Mouse (Mus musculus) CH12.LX (cell line): ENCODE measurements at regions not wholly inside any gene's neighbourhood (a gene's known extent, or its start where the extent isn't known, plus 50 kb on each side); places are given as distances from the start of the nearest gene placed in this dataset.

ENCODE experiments used
- DNase-seq: peaks from one replicate; pipeline ENCODE4 v3.0.0-alpha.2; 2013; ENCODE audit errors: extremely low read depth
- H3K27ac ChIP-seq: 2 replicates; pipeline ENCODE4 v1.5.1; 2012; ENCODE audit warnings: low read depth, mild to moderate bottlenecking, control low read depth, moderate library complexity; ENCODE audit not compliant: insufficient read depth
- H3K27me3 ChIP-seq: replicated peaks from 2 replicates; pipeline ENCODE3; 2012; ENCODE audit warnings: inconsistent platforms
- H3K36me3 ChIP-seq, 2 experiments: replicated peaks in 1 of 2; 2 replicates each; pipeline versions ENCODE3 to v1.6.1; 2012; ENCODE audit warnings: inconsistent platforms in 1 of 2, low read length in 1 of 2, mild to moderate bottlenecking in 1 of 2, mixed read lengths in 1 of 2, moderate library complexity in 1 of 2; ENCODE audit not compliant: control insufficient read depth in 1 of 2, insufficient read depth in 1 of 2
- H3K4me1 ChIP-seq, 2 experiments: 2 replicates each; pipeline ENCODE4 v1.6.1; 2012; ENCODE audit warnings: inconsistent platforms in 1 of 2, moderate library complexity in 1 of 2; ENCODE audit not compliant: insufficient read depth in 2 of 2, control insufficient read depth in 1 of 2
- H3K4me2 ChIP-seq: 2 replicates; pipeline ENCODE4 v1.6.1; 2012; ENCODE audit warnings: low read depth, mild to moderate bottlenecking, control low read depth; ENCODE audit not compliant: poor library complexity, insufficient read depth, severe bottlenecking
- H3K4me3 ChIP-seq, 3 experiments: fragments of 150-350 bp in 1 of 3; sonication (generic) in 1 of 3; replicated peaks in 1 of 3; 2 replicates each; pipeline versions ENCODE3 to v1.5.1; 2011 to 2012; ENCODE audit warnings: low read depth in 2 of 3, low read length in 2 of 3, mild to moderate bottlenecking in 2 of 3, moderate library complexity in 2 of 3, control low read depth in 1 of 3, improper control_type of control experiment in 1 of 3, inconsistent platforms in 1 of 3, mixed read lengths in 1 of 3; ENCODE audit not compliant: poor library complexity in 1 of 3
- H3K79me2 ChIP-seq: replicated peaks from 2 replicates; pipeline ENCODE4 v1.6.1; 2012; ENCODE audit warnings: mild to moderate bottlenecking, moderate library complexity; ENCODE audit not compliant: control insufficient read depth, poor library complexity, insufficient read depth, severe bottlenecking; ENCODE audit errors: extremely low read depth
- H3K9ac ChIP-seq: 2 replicates; pipeline ENCODE4 v1.6.1; 2012; ENCODE audit warnings: low read depth, mild to moderate bottlenecking, control low read depth, moderate library complexity; ENCODE audit not compliant: insufficient read depth
- H3K9me3 ChIP-seq: replicated peaks from 2 replicates; pipeline ENCODE3; 2012; ENCODE audit warnings: low read length, inconsistent platforms, mixed read lengths
- CHD1 ChIP-seq: IDR thresholded peaks from 2 replicates; pipeline ENCODE4 v1.6.1; 2012; ENCODE audit warnings: low read depth, low read length, improper control_type of control experiment, inconsistent platforms
- CHD2 ChIP-seq: IDR thresholded peaks from 2 replicates; pipeline ENCODE4 v1.6.1; 2011; ENCODE audit warnings: low read length, improper control_type of control experiment
- ELF1 ChIP-seq: IDR thresholded peaks from 2 replicates; pipeline ENCODE4 v1.6.1; 2014; ENCODE audit warnings: low read depth, mild to moderate bottlenecking, inconsistent platforms, low read length, improper control_type of control experiment
- ETS1 ChIP-seq: conservative IDR thresholded peaks from 2 replicates; pipeline ENCODE4 v1.6.1; 2012; ENCODE audit warnings: low read depth, mild to moderate bottlenecking, inconsistent platforms, low read length, improper control_type of control experiment, moderate library complexity
- GABPA ChIP-seq: IDR thresholded peaks from 2 replicates; pipeline ENCODE4 v1.6.1; 2012; ENCODE audit warnings: low read depth, low read length, improper control_type of control experiment, inconsistent platforms; ENCODE audit not compliant: insufficient replicate concordance
- JUN ChIP-seq: IDR thresholded peaks from 2 replicates; pipeline ENCODE4 v1.6.1; 2011; ENCODE audit warnings: low read depth, mild to moderate bottlenecking, low read length, improper control_type of control experiment, moderate library complexity; ENCODE audit not compliant: insufficient read depth
- JUND ChIP-seq: conservative IDR thresholded peaks from 2 replicates; pipeline ENCODE4 v1.6.1; 2011; ENCODE audit warnings: low read depth, low read length, improper control_type of control experiment
- KAT2A ChIP-seq: IDR thresholded peaks from 2 replicates; pipeline ENCODE4 v1.6.1; 2012; ENCODE audit warnings: low read length, improper control_type of control experiment, inconsistent platforms; ENCODE audit not compliant: insufficient replicate concordance
- MAX ChIP-seq: IDR thresholded peaks from 2 replicates; pipeline ENCODE4 v1.6.1; 2011; ENCODE audit warnings: low read length, improper control_type of control experiment
- MYC ChIP-seq: IDR thresholded peaks from 2 replicates; pipeline ENCODE4 v1.6.1; 2011; ENCODE audit warnings: low read depth, mild to moderate bottlenecking, improper control_type of control experiment, low read length
- NELFE ChIP-seq: IDR thresholded peaks from 2 replicates; pipeline ENCODE4 v1.6.1; 2011; ENCODE audit warnings: low read depth, low read length, improper control_type of control experiment
- POLR2A ChIP-seq: IDR thresholded peaks from 2 replicates; pipeline ENCODE4 v1.6.1; 2011; ENCODE audit warnings: low read depth, mild to moderate bottlenecking, improper control_type of control experiment, low read length
- POLR2AphosphoS2 ChIP-seq: IDR thresholded peaks from 2 replicates; pipeline ENCODE4 v1.6.1; 2011; ENCODE audit warnings: low read depth, low read length, improper control_type of control experiment
- RAD21 ChIP-seq: IDR thresholded peaks from 2 replicates; pipeline ENCODE4 v1.6.1; 2011; ENCODE audit warnings: low read depth, mild to moderate bottlenecking, low read length, improper control_type of control experiment, moderate library complexity
- RCOR1 ChIP-seq: conservative IDR thresholded peaks from 2 replicates; pipeline ENCODE4 v1.6.1; 2012; ENCODE audit warnings: low read depth, mild to moderate bottlenecking, inconsistent platforms, low read length, improper control_type of control experiment
- SMC3 ChIP-seq: IDR thresholded peaks from 2 replicates; pipeline ENCODE4 v1.6.1; 2011; ENCODE audit warnings: low read depth, low read length, improper control_type of control experiment
- TBP ChIP-seq: conservative IDR thresholded peaks from 2 replicates; pipeline ENCODE4 v1.6.1; 2011; ENCODE audit warnings: low read depth, low read length, improper control_type of control experiment
- TCF12 ChIP-seq: IDR thresholded peaks from 2 replicates; pipeline ENCODE4 v1.6.1; 2014; ENCODE audit warnings: low read depth, mild to moderate bottlenecking, inconsistent platforms, low read length, improper control_type of control experiment
- UBTF ChIP-seq: IDR thresholded peaks from 2 replicates; pipeline ENCODE4 v1.6.1; 2012; ENCODE audit warnings: low read depth, mild to moderate bottlenecking, inconsistent platforms, low read length, improper control_type of control experiment, moderate library complexity
- USF1 ChIP-seq: IDR thresholded peaks from 2 replicates; pipeline ENCODE4 v1.6.1; 2014; ENCODE audit warnings: low read depth, mild to moderate bottlenecking, inconsistent platforms, low read length, improper control_type of control experiment
- USF2 ChIP-seq: conservative IDR thresholded peaks from 2 replicates; pipeline ENCODE4 v1.6.1; 2011; ENCODE audit warnings: low read depth, low read length, improper control_type of control experiment
- ZC3H11A ChIP-seq: IDR thresholded peaks from 2 replicates; pipeline ENCODE4 v1.6.1; 2012; ENCODE audit warnings: low read depth, mild to moderate bottlenecking, inconsistent platforms, low read length, improper control_type of control experiment
- ZKSCAN1 ChIP-seq: IDR thresholded peaks from 2 replicates; pipeline ENCODE4 v1.6.1; 2012; ENCODE audit warnings: low read depth, inconsistent platforms, low read length, improper control_type of control experiment, borderline replicate concordance
- dilution Hi-C: fragments of 300-500 bp; cut with MboI; formaldehyde crosslinking; loops from 2 replicates; pipeline ENCODE4 v1.14.3; 2020; ENCODE audit warnings: low sequenced_read_pairs; ENCODE audit not compliant: extremely low pct_unique_long_range_greater_than_20kb, extremely low pct_ligation_motif_present
- in situ Hi-C: fragments of 300-500 bp; cut with MboI; formaldehyde crosslinking; loops from 3 replicates; pipeline ENCODE4 v1.14.3; 2019; ENCODE audit warnings: low sequenced_read_pairs, low pct_ligation_motif_present, low pct_unique_long_range_greater_than_20kb, mixed read lengths

- TF ChIP-seq POLR2A = no peak
- TF ChIP-seq RAD21 = no peak
- peak; percentile 53; the same call in 1 of the 2 replicates for TF ChIP-seq ELF1
- TF ChIP-seq CHD2 = peak; percentile 44; the same call in 1 of the 2 replicates
- TF ChIP-seq KAT2A = no peak
- peak; percentile 72 for TF ChIP-seq USF2
- no peak for TF ChIP-seq UBTF
- TF ChIP-seq GABPA = no peak
- no peak for TF ChIP-seq POLR2AphosphoS2
- TF ChIP-seq RCOR1 = peak; percentile 93
- TF ChIP-seq CHD1 = no peak
Measured at GRCm38 (mm10) chr4:81742536-81743459, 300.2 kb upstream of the Mpdz start (continued).

- in situ Hi-C loops = no loop called here
- Histone ChIP-seq H3K9ac (no peak overlapping the region), H3K36me3 (no peaks in the 10 kb centered on the region)
- no peak for TF ChIP-seq GABPA
- TF ChIP-seq, all 38 proteins: peak for 0
- no peaks in the 10 kb centered on the region for H3K79me2 ChIP-seq
- no peak for DNase-seq
- H3K4me3 ChIP-seq = no peak overlapping the region
- no peak overlapping the region for H3K4me2 ChIP-seq
- H3K27ac ChIP-seq = no peak overlapping the region
- dilution Hi-C loops = no loop called here
- no peaks in the 10 kb centered on the region for H3K9me3 ChIP-seq
- H3K27me3 ChIP-seq = no peaks in the 10 kb centered on the region
- peaks cover 0 to 8% of the 10 kb centered on the region in 2 experiments; a peak in 2 of 4 replicates for H3K4me1 ChIP-seq
Measured at GRCm38 (mm10) chr4:81734391-81734790, 291.8 kb upstream of the Mpdz start.

GRCm38 (mm10) chr4:81730386-81730785 is 287.8 kb upstream of the Mpdz start:
- Histone ChIP-seq H3K9ac (no peak overlapping the region), H3K4me2 (no peak overlapping the region), H3K4me1 (no peaks in the 10 kb centered on the region), H3K79me2 (no peaks in the 10 kb centered on the region)
- DNase-seq = no peak
- dilution Hi-C loops = no loop called here
- TF ChIP-seq TCF12 (no peak), JUND (no peak), NELFE (no peak), ZKSCAN1 (no peak), POLR2A (no peak), ZC3H11A (no peak), ETS1 (no peak), KAT2A (no peak), JUN (no peak), TBP (no peak), GABPA (no peak), USF1 (no peak), MYC (no peak), SMC3 (no peak), CHD2 (no peak), MAX (no peak), RAD21 (no peak)
- TF ChIP-seq, all 38 proteins: peak for 0
- no peaks in the 10 kb centered on the region for H3K36me3 ChIP-seq
- no peak overlapping the region for H3K4me3 ChIP-seq
- H3K9me3 ChIP-seq = no peaks in the 10 kb centered on the region
- H3K27ac ChIP-seq = no peak overlapping the region
- in situ Hi-C loops = no loop called here
- H3K27me3 ChIP-seq = no peaks in the 10 kb centered on the region
